Mouse (Mus musculus): ENCODE data around the gene Sik2.

Sik2 gene

DNA sequence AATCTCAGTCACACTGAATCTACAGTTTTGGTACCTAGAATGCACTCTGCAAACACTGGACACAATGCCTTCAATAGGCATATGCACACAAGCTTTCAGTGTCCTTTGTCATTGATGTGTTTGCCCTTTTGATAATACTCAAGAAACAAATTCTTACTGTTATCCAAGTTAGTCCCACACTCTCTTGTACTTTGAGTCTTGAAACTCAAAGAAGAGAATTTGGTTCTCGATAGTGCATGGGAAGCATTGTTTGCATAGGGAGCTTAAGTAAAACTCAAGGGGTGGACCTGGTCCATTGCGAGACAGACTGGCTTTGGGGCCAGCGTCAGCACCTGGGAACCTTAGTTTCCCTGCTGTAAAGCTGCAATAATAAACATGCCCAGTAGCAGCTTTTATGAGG lies 90.7 kb downstream of the Sik2 start:
- no peak for DNase-seq (ENCODE audit: low read depth)

GRCm38 (mm10) chr9:50911861-50912515 lies 96.9 kb downstream of the Sik2 start:
- no peak for DNase-seq (ENCODE audit: low read depth)

DNA sequence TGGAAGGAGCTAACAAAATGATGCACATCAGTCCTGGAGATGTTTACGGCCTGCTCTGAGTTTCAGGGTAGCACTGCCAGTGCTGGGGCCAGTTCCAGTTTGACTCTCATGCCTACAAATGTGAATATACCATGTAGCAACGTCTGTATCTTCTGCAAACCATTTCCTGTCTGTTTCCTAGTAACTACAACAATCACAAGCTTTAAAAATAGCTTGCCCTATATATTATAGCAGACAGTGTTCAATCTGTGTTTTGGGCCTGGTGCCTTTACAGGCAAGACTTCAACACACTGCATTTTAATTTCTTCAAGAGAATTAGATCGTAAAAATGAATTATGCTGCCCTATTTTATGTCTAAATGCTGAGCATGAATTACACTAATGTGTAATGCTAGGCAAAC lies 103.6 kb downstream of the Sik2 start:
- peak; percentile 32 for DNase-seq (ENCODE audit: low read depth)

- DNase-seq (ENCODE audit: low read depth), result peak; percentile 38
These were observed 104.6 kb downstream of the Sik2 start for GRCm38 (mm10) chr9:50904196-50904847.

GRCm38 (mm10) chr9:50900026-50900920 lies 108.6 kb downstream of the Sik2 start:
- peak; percentile 66 for DNase-seq (ENCODE audit: low read depth)

GRCm38 (mm10) chr9:50893665-50894064 lies 115.2 kb downstream of the Sik2 start:
- DNase-seq (ENCODE audit: low read depth), result no peak

GRCm38 (mm10) chr9:50890494-50891090 lies 118.3 kb downstream of the Sik2 start:
- peak; percentile 24 for DNase-seq (ENCODE audit: low read depth)

DNA sequence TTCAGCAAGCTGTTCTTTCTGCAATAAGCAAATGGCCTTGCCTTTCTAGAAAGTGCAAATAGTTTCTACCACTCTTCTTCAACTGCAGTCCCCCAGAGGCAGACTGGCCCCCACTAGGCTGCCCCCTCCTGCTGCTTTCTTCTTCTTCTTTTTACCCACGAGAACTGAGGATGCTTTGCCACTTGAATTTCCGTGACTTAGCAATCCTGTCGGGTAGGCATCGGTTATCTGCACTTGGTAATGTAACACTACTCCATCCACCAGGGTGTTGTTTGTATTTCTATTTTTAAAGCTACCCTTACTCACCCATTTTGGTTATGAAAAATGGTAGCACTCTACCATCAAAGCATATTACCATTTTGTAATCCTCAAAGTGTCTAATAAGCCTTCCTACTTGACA lies 118.9 kb downstream of the Sik2 start:
- DNase-seq (ENCODE audit: low read depth), result no peak

GRCm38 (mm10) chr9:50889211-50889610 lies 119.7 kb downstream of the Sik2 start:
- no peak for DNase-seq (ENCODE audit: low read depth)

DNA sequence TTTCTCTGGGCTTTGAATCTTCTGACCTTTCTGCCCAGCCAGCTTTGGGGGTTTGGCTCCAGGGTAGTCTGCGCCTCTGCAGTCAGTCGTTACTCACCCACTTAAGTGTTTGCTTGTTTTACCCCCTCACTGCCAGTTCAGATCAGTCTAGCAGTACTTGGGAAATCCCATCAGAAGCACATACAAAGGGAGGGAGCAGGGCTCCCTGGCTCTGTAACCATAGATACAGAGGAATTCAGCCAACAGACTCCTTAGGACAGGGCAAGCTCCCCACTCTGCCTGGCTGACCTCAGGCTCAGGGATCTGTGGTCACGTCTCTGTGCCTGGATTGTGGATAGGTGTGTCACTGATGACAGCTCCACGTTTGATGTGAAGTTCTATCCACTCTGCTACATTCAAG lies 121.5 kb downstream of the Sik2 start:
- no peak for DNase-seq (ENCODE audit: low read depth)

GRCm38 (mm10) chr9:50886870-50887269 lies 122.0 kb downstream of the Sik2 start:
- no peak for DNase-seq (ENCODE audit: low read depth)

GRCm38 (mm10) chr9:50885600-50885987 lies 123.3 kb downstream of the Sik2 start:
- no peak for DNase-seq (ENCODE audit: low read depth)

DNA sequence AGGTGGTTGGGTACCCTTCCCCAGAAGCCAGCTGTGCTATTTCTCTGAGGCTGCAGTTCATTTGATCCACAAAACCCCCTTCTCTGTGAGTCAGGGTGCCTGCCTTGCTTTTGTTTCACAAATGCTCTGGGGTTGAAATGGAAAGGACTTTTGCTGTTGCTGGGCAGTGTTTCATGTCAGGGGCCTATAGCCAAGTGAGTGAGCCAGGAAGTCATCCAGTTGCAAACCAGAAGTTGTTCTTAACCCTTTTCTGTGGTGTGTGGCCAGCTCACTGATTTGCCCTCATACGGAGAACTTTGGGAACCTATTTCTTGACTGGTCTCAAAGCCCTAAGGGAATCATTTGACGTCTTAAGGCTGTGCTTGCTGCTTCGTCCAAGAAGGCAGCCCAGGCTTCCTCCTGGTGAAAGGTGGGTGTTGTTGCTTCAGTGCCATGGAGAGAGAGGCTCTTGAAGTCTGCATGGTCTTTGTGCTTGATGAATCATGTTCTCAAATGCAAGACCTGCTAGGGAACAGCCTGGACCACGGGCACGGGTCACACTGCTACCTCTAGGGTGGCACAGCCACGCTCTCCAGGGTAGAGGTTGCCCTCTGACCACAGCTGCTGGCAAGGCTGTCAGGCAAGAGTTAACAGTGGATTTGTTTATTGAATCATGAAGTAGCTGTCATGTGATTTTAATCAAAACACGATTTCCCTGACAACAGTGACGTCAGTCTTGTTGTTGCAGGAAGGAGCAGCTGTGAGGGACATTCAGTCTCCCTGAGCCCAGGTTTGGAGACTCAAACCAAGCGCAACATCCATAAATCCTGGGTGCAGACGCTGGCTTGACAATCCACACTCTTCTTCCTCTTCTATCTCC lies 123.9 kb downstream of the Sik2 start:
- DNase-seq (ENCODE audit: low read depth), result no peak

GRCm38 (mm10) chr9:50884093-50884492 lies 124.8 kb downstream of the Sik2 start:
- no peak for DNase-seq (ENCODE audit: low read depth)

DNA sequence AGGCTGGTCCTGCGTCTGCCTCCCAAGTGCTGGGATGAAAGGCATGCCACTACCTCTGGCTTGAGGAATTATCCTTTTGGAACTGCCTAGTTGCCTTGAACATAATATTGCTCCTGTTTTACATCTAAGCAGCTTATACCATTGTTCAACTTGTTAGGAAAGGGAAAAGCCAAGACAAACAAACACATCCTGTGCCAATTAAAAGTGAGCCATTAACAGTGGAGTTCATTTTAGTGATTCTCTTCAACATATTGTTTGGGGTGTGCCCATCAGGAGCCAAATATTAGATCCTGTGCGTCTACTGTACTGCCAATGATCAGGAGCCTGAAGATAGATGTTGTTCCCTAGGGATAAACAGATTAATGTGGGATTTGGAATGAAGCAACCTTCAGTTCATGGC lies 126.7 kb downstream of the Sik2 start:
- DNase-seq (ENCODE audit: low read depth), result no peak

DNA sequence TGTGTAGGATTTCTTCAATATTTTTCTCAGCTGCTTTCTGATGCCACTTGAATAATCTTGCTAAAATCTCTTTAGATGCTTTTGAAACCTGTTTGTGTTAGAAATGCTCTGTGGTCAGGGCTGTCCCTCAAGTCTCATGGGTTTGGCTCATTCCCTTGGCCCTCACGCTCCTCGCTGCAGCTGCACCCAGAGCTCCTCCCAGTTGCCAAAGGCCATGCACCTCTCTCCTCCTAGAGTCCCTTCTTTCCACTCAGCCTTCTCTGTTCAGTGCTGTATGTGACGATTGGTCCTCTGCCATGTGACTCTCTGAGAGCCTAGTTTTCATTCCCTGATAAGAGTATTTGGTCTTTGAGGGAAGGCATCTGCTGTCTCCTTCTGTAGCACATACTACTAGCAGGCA lies 131.4 kb downstream of the Sik2 start:
- no peak for DNase-seq (ENCODE audit: low read depth)

DNA sequence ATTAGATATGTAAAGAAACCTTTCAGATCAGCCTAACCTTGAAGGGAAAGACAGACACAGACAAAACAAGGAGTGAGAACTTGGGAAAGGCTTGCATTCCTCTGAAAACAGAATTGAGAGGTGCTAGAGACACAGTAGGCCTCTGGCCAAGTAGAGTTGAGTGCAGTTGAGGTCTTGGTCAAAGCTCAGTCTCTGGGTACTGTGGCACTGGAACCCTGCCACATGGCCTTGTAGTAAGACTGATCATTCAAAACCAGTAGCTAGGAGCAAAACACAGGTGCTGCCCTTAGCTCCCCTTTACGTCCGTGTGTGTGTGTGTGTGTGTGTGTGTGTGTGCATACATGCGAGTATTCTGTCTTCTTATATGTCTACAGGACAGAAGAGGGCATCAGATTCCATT lies 132.6 kb downstream of the Sik2 start:
- DNase-seq (ENCODE audit: low read depth), result no peak

- DNase-seq (ENCODE audit: low read depth), result no peak
These were observed 133.4 kb downstream of the Sik2 start for GRCm38 (mm10) chr9:50875470-50875869.

DNA sequence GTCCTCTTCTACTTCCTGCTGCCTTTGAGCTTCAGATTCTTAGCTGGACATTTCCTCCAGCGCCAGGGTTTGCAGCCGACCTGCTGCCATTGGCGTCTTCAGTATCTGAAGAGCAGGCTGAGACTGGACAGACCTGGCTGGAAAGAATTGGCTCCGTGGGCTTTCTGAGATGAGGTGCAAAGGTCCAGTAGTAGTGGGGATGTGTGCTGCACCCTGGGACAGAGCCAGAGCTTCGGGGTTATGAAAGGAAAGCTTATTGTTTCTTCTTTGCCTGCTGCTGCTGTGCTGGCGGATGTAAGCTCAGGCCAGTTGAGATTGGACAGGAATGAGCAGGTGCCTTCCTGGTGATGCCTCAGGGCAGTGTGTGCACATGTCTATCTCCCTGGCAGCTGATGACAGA lies 134.8 kb downstream of the Sik2 start:
- DNase-seq (ENCODE audit: low read depth), result no peak

DNA sequence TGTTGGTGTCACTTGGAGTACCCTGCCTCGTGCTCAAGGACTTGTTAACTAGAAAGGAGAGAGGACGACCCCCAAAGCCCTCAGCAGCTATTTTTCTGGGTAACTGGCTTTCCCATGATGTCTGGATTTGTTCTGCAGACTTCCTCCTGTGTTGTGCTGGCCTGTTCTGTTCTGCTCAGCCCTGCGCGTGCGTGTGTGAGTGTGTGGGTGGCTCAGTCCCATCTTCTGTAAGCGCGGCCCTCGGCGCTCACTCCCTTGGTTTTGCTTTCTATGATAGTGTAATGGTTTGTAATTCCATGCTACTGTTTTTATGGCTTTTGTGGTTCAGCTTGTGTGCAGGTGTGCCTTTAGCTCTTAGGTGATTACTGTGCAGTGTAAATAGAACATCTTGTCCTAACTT lies 135.7 kb downstream of the Sik2 start:
- DNase-seq (ENCODE audit: low read depth), result no peak

DNA sequence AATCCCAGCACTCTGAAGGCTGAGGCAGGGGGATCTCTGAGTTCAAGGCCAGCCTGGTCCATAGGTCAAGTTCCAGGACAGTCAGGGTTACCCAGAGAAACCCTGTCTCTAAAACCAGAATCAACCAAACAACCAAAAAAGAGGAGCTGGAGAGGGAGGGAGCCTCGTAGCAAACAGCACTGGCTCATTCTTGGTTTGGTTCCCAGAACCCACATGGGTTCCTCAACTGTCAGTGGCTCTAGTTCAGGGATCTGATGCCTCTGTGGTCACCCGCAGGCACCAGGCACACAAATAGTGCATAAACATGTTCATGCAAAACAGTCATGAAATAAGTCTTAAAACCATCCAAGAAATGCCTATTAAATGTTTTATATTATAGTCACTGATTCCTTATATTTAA lies 140.7 kb downstream of the Sik2 start:
- no peak for DNase-seq (ENCODE audit: low read depth)

DNA sequence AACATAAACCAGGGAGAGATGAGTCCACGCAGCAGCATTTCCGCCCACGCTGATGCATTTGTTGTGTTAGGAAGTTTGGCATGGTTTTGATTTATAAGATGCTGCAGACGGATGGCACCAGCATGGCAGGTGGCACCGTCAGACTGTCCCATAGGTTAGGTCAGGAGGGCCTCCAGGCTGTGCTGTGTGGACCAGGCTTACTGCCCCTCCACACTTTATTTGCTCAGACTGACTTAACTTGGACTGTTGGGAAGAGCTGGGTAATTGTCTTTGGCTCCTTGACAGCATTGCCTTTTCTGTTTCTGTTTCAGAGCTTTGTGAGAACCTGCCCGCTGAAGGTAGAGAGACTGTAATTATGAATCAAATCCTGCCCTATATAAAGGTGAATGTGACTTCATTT lies 141.9 kb downstream of the Sik2 start:
- no peak for DNase-seq (ENCODE audit: low read depth)
